7 mouse cellular contexts compared by ENCODE assay signal in genomic region chr10:128779011-128779795, GRCm38 (mm10). TPM values are rescaled to one million over a fixed set of nuclear protein-coding genes. Genes with fewer than 3 reads are reported as not detected.
DNase-seq lines count a peak whose midpoint lies in the region; ATAC-seq and TF ChIP-seq lines count a peak whose summit lies in the region.

No protein-coding gene starts in this region.

- peak; percentile 45 to 72 for DNase-seq in adrenal gland, adult 18-20 months (ENCODE audit: low spot score in 2 of 2)
- DNase-seq in embryo, embryonic 11 days = peak; percentile 82
- DNase-seq in kidney, postnatal 0 days (ENCODE audit: low spot score) = peak; percentile 95
- DNase-seq in lung, postnatal 36 days = peak; percentile 96
- peak; percentile 78 for DNase-seq in testis, postnatal 14 days (ENCODE audit: low spot score)
- DNase-seq in thymus, adult 2 months = no peak

- peak overlapping the region; percentile 34; the same call in 1 of the 2 replicates for H3K4me2 ChIP-seq in heart, embryonic 13.5 days
- H3K4me2 ChIP-seq in kidney, postnatal 0 days (ENCODE audit: low read length) = 0 out of 2 replicates have a peak overlapping the region, but pooled peaks have one; percentile 25

- peak; percentile 73 for ATAC-seq in heart, embryonic 13.5 days (ENCODE audit: extremely low read depth, insufficient number of reproducible peaks, low FRiP score, low TSS enrichment)
- ATAC-seq in kidney, postnatal 0 days (replicated peaks; ENCODE audit: low FRiP score, low read depth) = peak; percentile 93

- WGBS in heart, embryonic 13.5 days = 26% methylated on average over 8 of the region's 8 CpGs
- whole genome bisulfite sequencing in kidney, postnatal 0 days = 25% methylated on average over 8 of the region's 8 CpGs
- WGBS in thymus, adult 2 months = 22% methylated on average over 8 of the region's 8 CpGs

- no peak overlapping the region for H3K4me3 ChIP-seq in heart, embryonic 13.5 days
- H3K4me3 ChIP-seq in kidney, postnatal 0 days (replicated peaks; ENCODE audit: low read depth, low read length) = no peak overlapping the region
- no peak overlapping the region for H3K4me3 ChIP-seq in thymus, adult 2 months (ENCODE audit: control insufficient read depth, insufficient read depth, low read length)

- TF ChIP-seq CTCF in kidney, postnatal 0 days (IDR thresholded peaks at IDR 0.05; ENCODE audit: low read depth) = no peak
- TF ChIP-seq CTCF in thymus, adult 2 months (IDR thresholded peaks at IDR 0.05; ENCODE audit: borderline replicate concordance, control insufficient read depth, extremely low read depth, insufficient read depth, low read length, poor library complexity) = no peak

- H3K27me3 ChIP-seq in heart, embryonic 13.5 days (replicated peaks) = no peaks in the 10 kb centered on the region
- no peaks in the 10 kb centered on the region for H3K27me3 ChIP-seq in kidney, postnatal 0 days (ENCODE audit: insufficient read depth, low read length)
- no peaks in the 10 kb centered on the region for H3K27me3 ChIP-seq in thymus, adult 2 months (ENCODE audit: control insufficient read depth, insufficient read depth, low read length)

- H3K9me3 ChIP-seq in heart, embryonic 13.5 days = peaks cover 11% of the 10 kb centered on the region
- no peaks in the 10 kb centered on the region for H3K9me3 ChIP-seq in kidney, postnatal 0 days (replicated peaks; ENCODE audit: low read length)

- H3K9ac ChIP-seq in heart, embryonic 13.5 days = peak overlapping the region; percentile 33; the same call in 1 of the 2 replicates
- no peak overlapping the region for H3K9ac ChIP-seq in kidney, postnatal 0 days (ENCODE audit: low read depth, low read length)

- H3K27ac ChIP-seq in heart, embryonic 13.5 days (replicated peaks) = peak overlapping the region; percentile 93
- peak overlapping the region; percentile 91 for H3K27ac ChIP-seq in kidney, postnatal 0 days
- no peak overlapping the region for H3K27ac ChIP-seq in thymus, adult 2 months (ENCODE audit: control insufficient read depth, insufficient read depth, low read length)

- H3K36me3 ChIP-seq in heart, embryonic 13.5 days = no peaks in the 10 kb centered on the region
- H3K36me3 ChIP-seq in kidney, postnatal 0 days (ENCODE audit: insufficient read depth, low read length) = no peaks in the 10 kb centered on the region
- H3K36me3 ChIP-seq in thymus, adult 2 months (ENCODE audit: control insufficient read depth, insufficient read depth, low read length) = no peaks in the 10 kb centered on the region

- peaks cover 21% of the 10 kb centered on the region for H3K4me1 ChIP-seq in heart, embryonic 13.5 days
- H3K4me1 ChIP-seq in kidney, postnatal 0 days (replicated peaks; ENCODE audit: insufficient read depth, low read length) = peaks cover 3% of the 10 kb centered on the region; the same call in 1 of the 2 replicates
- peaks cover 7% of the 10 kb centered on the region for H3K4me1 ChIP-seq in thymus, adult 2 months (replicated peaks; ENCODE audit: control insufficient read depth, insufficient read depth, low read length)

- no peak for TF ChIP-seq POLR2A in thymus, adult 2 months (IDR thresholded peaks at IDR 0.05; ENCODE audit: control insufficient read depth, extremely low read depth, insufficient read depth, low read length, poor library complexity)

RNA-seq across cellular contexts. Expression of gene Mmp19, which starts 11.5 kb away (rescaled TPM):
- total RNA-seq in adrenal gland, adult 18-20 months (2021) = 10 to 100 TPM; 33.1 to 41.7 TPM
- 0.87 and 1.1 TPM in 2 replicates for polyA plus RNA-seq in heart, embryonic 13.5 days (2015; fragmentation: Nextera tagmentation; extraction: Ambion mirVana)
- 0.55 and 0.64 TPM in 2 replicates for polyA plus RNA-seq in kidney, postnatal 0 days (2015; fragmentation: Nextera tagmentation; extraction: Ambion mirVana)
- polyA plus RNA-seq in thymus, adult 2 months (2012; rRNA removed) = 1.8 and 3.9 TPM in 2 replicates

RNA-seq across cellular contexts. Expression of gene Dnajc14, which starts 24.7 kb away (rescaled TPM):
- 10 to 100 TPM; 60.0 to 67.1 TPM for total RNA-seq in adrenal gland, adult 18-20 months (2021)
- polyA plus RNA-seq in heart, embryonic 13.5 days (2015; fragmentation: Nextera tagmentation; extraction: Ambion mirVana) = 35.3 and 38.8 TPM in 2 replicates
- polyA plus RNA-seq in kidney, postnatal 0 days (2015; fragmentation: Nextera tagmentation; extraction: Ambion mirVana) = 46.2 and 48.5 TPM in 2 replicates
- polyA plus RNA-seq in thymus, adult 2 months (2012; rRNA removed) = 19.9 and 21.6 TPM in 2 replicates

RNA-seq across cellular contexts. Expression of gene Tmem198b, which starts 25.0 kb away (rescaled TPM):
- total RNA-seq in adrenal gland, adult 18-20 months (2021) = 1 to 10 TPM; 6.7 to 7.6 TPM
- 18.7 and 19.0 TPM in 2 replicates for polyA plus RNA-seq in heart, embryonic 13.5 days (2015; fragmentation: Nextera tagmentation; extraction: Ambion mirVana)
- polyA plus RNA-seq in kidney, postnatal 0 days (2015; fragmentation: Nextera tagmentation; extraction: Ambion mirVana) = 11.7 and 13.2 TPM in 2 replicates
- polyA plus RNA-seq in thymus, adult 2 months (2012; rRNA removed) = 17.4 and 20.5 TPM in 2 replicates

RNA-seq across cellular contexts. Expression of gene Pym1, which starts 31.5 kb away (rescaled TPM):
- 10 to 100 TPM; 21.6 to 23.8 TPM for total RNA-seq in adrenal gland, adult 18-20 months (2021)
- 22.1 and 22.7 TPM in 2 replicates for polyA plus RNA-seq in heart, embryonic 13.5 days (2015; fragmentation: Nextera tagmentation; extraction: Ambion mirVana)
- polyA plus RNA-seq in kidney, postnatal 0 days (2015; fragmentation: Nextera tagmentation; extraction: Ambion mirVana) = 35.0 and 36.3 TPM in 2 replicates
- 70.0 and 74.9 TPM in 2 replicates for polyA plus RNA-seq in thymus, adult 2 months (2012; rRNA removed)

RNA-seq across cellular contexts. Expression of gene Dgka, which starts 34.5 kb away (rescaled TPM):
- 10 to 100 TPM; 16.3 to 18.1 TPM for total RNA-seq in adrenal gland, adult 18-20 months (2021)
- 4.8 and 5.0 TPM in 2 replicates for polyA plus RNA-seq in heart, embryonic 13.5 days (2015; fragmentation: Nextera tagmentation; extraction: Ambion mirVana)
- 5.4 and 6.4 TPM in 2 replicates for polyA plus RNA-seq in kidney, postnatal 0 days (2015; fragmentation: Nextera tagmentation; extraction: Ambion mirVana)
- 326 and 374 TPM in 2 replicates for polyA plus RNA-seq in thymus, adult 2 months (2012; rRNA removed)
